In the genomic region with DNA sequence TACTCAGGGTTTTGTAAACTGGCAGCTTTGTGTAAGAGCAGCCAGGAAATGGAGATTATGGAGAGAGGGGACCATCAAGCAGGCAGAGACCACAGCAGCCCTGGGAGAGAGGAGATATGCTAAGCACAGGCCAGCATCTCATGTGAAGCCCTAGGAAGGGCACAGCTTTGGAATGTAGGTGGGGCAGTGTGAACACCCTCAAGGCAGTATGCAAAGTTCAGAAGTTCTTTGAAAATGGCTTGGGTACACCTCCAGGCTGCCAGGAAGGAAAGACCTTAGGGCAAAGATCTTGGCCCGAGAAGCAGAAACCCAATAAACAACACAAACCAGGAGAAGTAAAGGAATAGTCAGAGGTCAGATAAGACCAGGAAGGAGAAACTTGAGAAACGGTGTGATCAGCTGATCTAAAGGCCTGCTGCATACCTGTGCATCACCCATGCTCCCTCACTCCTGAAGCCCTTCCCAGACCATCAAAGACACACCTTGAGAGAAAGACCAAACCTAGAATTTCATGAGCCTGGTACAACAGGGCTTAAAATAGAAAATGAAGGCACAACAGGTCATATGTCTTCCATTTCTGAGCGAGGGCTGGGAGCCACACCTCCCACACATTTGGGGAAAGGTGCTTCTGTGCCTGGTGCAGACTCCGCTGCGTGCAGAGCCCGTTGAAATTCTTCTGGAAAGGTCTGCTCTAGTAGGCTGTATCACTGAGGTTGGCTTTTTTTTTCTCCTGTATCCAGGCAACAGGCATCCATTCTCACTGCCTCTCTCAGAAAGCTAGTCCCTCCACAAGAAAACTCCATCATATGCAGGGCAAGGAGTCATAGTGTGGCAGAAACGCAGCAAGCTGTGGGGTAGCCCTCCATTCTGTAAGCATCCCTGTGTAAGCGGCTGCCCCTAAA, we compare ENCODE assay signal across 16 mouse cellular contexts. TPM values are rescaled to one million over a fixed set of nuclear protein-coding genes. Genes with fewer than 3 reads are reported as not detected.
DNase-seq lines count a peak whose midpoint lies in the region; ATAC-seq and TF ChIP-seq lines count a peak whose summit lies in the region.
"Had no signal": no experiment of that assay in that cellular context is flagged by ENCODE, and none has a peak within 500 bp of the region (broad histone marks: within the 10 kb centered on the region; RNA-seq: fewer than 3 reads in every experiment).

No protein-coding gene starts in this region.

- 72% methylated on average over 8 of the region's 8 CpGs for WGBS in liver, embryonic 11.5 days
- WGBS in liver, embryonic 12.5 days (ENCODE audit: insufficient replicate concordance): 72% methylated on average over 8 of the region's 8 CpGs

- H3K27ac ChIP-seq in gastrocnemius, adult 2 months: peak overlapping the region; percentile 46; the same call in 1 of the 2 replicates
- no peak overlapping the region for H3K27ac ChIP-seq in liver, embryonic 11.5 days (ENCODE audit: low read depth, low read length)
- no peak overlapping the region for H3K27ac ChIP-seq in liver, embryonic 12.5 days
- H3K27ac ChIP-seq: embryonic facial prominence, embryonic 12.5 days; midbrain, embryonic 12.5 days; neural tube, embryonic 15.5 days had no signal

- intact Hi-C loops in gastrocnemius, adult 2 months (cut with DNase I): no loop called here
- intact Hi-C loops in left cerebral cortex, postnatal 25 days (cut with DNase I): loop anchor here (10.0 kb wide), 1 partner anchor 175 kb away; no protein-coding TSS in a partner anchor

- no peak for DNase-seq in gastrocnemius, adult 2 months
- no peak for DNase-seq in gastrocnemius, postnatal 10 days
- DNase-seq in liver, embryonic 11.5 days (ENCODE audit: low spot score): peak; percentile 27
- peak; percentile 69 for DNase-seq in R1 (ENCODE audit: low read depth, low spot score)
- peak; percentile 43 to 62 for DNase-seq in left cerebral cortex, postnatal 25 days (ENCODE audit: low spot score in 2 of 2)
- DNase-seq: adrenal gland, postnatal 14 days; cerebellum, adult 11-12 months; thymus, postnatal 36 days had no signal

- H3K36me3 ChIP-seq in liver, embryonic 11.5 days (ENCODE audit: control insufficient read depth, insufficient read depth, low read length): peaks cover 16% of the 10 kb centered on the region
- H3K36me3 ChIP-seq in liver, embryonic 12.5 days: peaks cover 46% of the 10 kb centered on the region

- H3K4me3 ChIP-seq in gastrocnemius, adult 2 months: no peak overlapping the region
- H3K4me3 ChIP-seq in liver, embryonic 11.5 days (ENCODE audit: low read depth, low read length): no peak overlapping the region
- H3K4me3 ChIP-seq in liver, embryonic 12.5 days: no peak overlapping the region
- H3K4me3 ChIP-seq: embryonic facial prominence, embryonic 12.5 days; midbrain, embryonic 12.5 days; neural tube, embryonic 15.5 days had no signal

- no peak for TF ChIP-seq CTCF in gastrocnemius, adult 2 months (IDR thresholded peaks at IDR 0.05)

- no peak for ATAC-seq in liver, embryonic 11.5 days (replicated peaks; ENCODE audit: low FRiP score)
- no peak for ATAC-seq in liver, embryonic 12.5 days
- no peak for ATAC-seq in megakaryocyte-erythroid progenitor cell, adult 5-6 weeks (replicated peaks; ENCODE audit: low FRiP score, low TSS enrichment, poor library complexity, severe bottlenecking)
- no peak for ATAC-seq in erythroblast, adult 5-6 weeks (replicated peaks; ENCODE audit: low FRiP score, poor library complexity, severe bottlenecking)
- ATAC-seq: forebrain, embryonic 16.5 days had no signal

- H3K9ac ChIP-seq in liver, embryonic 11.5 days (ENCODE audit: low read depth, low read length): no peak overlapping the region
- no peak overlapping the region for H3K9ac ChIP-seq in liver, embryonic 12.5 days
- H3K9ac ChIP-seq: embryonic facial prominence, embryonic 12.5 days; midbrain, embryonic 12.5 days; neural tube, embryonic 15.5 days had no signal

- H3K9me3 ChIP-seq in liver, embryonic 11.5 days (ENCODE audit: control insufficient read depth, low read length): no peaks in the 10 kb centered on the region
- H3K9me3 ChIP-seq in liver, embryonic 12.5 days (replicated peaks): no peaks in the 10 kb centered on the region
- H3K9me3 ChIP-seq: embryonic facial prominence, embryonic 12.5 days; midbrain, embryonic 12.5 days; neural tube, embryonic 15.5 days had no signal

- H3K27me3 ChIP-seq in liver, embryonic 11.5 days (replicated peaks; ENCODE audit: control insufficient read depth, insufficient read depth, low read length): no peaks in the 10 kb centered on the region
- no peaks in the 10 kb centered on the region for H3K27me3 ChIP-seq in liver, embryonic 12.5 days (replicated peaks)
- H3K27me3 ChIP-seq: embryonic facial prominence, embryonic 12.5 days; midbrain, embryonic 12.5 days; neural tube, embryonic 15.5 days had no signal

- 0 out of 2 replicates have a peak, but pooled peaks cover 3% of the 10 kb centered on the region for H3K4me1 ChIP-seq in liver, embryonic 11.5 days (replicated peaks; ENCODE audit: control insufficient read depth, insufficient read depth, low read length)
- peaks cover 12% of the 10 kb centered on the region for H3K4me1 ChIP-seq in liver, embryonic 12.5 days
- H3K4me1 ChIP-seq: embryonic facial prominence, embryonic 12.5 days; midbrain, embryonic 12.5 days; neural tube, embryonic 15.5 days had no signal

- H3K4me2 ChIP-seq in liver, embryonic 11.5 days: no peak overlapping the region
- H3K4me2 ChIP-seq in liver, embryonic 12.5 days: no peak overlapping the region
- H3K4me2 ChIP-seq: embryonic facial prominence, embryonic 12.5 days; midbrain, embryonic 12.5 days; neural tube, embryonic 15.5 days had no signal

RNA-seq across cellular contexts. Expression of a gene that starts 28.6 kb away (rescaled TPM):
- total RNA-seq in gastrocnemius, adult 2 months (2021): 10 to 100 TPM in 1 of 2 experiments, 1 to 10 TPM in 1; 6.9 to 11.2 TPM
- 1 to 10 TPM; 5.9 to 6.5 TPM for total RNA-seq in gastrocnemius, postnatal 10 days (2021)
- 10.5 and 11.6 TPM in 2 replicates for polyA plus RNA-seq in liver, embryonic 11.5 days (2014; fragmentation: Nextera tagmentation; extraction: Ambion mirVana)
- polyA plus RNA-seq in liver, embryonic 12.5 days (2016; fragmentation: Nextera tagmentation; extraction: Ambion mirVana): 8.2 and 9.6 TPM in 2 replicates
- total RNA-seq in left cerebral cortex, postnatal 25 days (2021): 10 to 100 TPM; 13.7 to 15.8 TPM
- total RNA-seq in megakaryocyte-erythroid progenitor cell, adult 5-6 weeks (2014; fragmentation: Nextera tagmentation): 13.5 and 21.5 TPM in 2 replicates
- 17.7 and 33.8 TPM in 2 replicates for total RNA-seq in megakaryocyte-erythroid progenitor cell, adult 5-6 weeks (2017)
- total RNA-seq in erythroblast, adult 5-6 weeks (2015; ENCODE audit: low replicate concordance): 19.4 and 22.3 TPM in 2 replicates
- 40.6 and 47.5 TPM in 2 replicates for total RNA-seq in erythroblast, adult 5-6 weeks (2017; ENCODE audit: low replicate concordance)

RNA-seq across cellular contexts. Expression of a gene that starts 32.9 kb away (rescaled TPM):
- 100 to 1,000 TPM; 311 to 349 TPM for total RNA-seq in gastrocnemius, adult 2 months (2021)
- total RNA-seq in gastrocnemius, postnatal 10 days (2021): 100 to 1,000 TPM; 195 to 220 TPM
- polyA plus RNA-seq in liver, embryonic 11.5 days (2014; fragmentation: Nextera tagmentation; extraction: Ambion mirVana): 0.19 and 0.21 TPM in 2 replicates
- polyA plus RNA-seq in liver, embryonic 12.5 days (2016; fragmentation: Nextera tagmentation; extraction: Ambion mirVana): 0.05 and 0.06 TPM in 2 replicates
- total RNA-seq in left cerebral cortex, postnatal 25 days (2021): under 1 TPM in 1 of 2 experiments, not detected in 1; 0.16 TPM
- total RNA-seq in megakaryocyte-erythroid progenitor cell, adult 5-6 weeks (2014; fragmentation: Nextera tagmentation): not detected in 2 replicates
- 0.19 TPM in 1 of 2 replicates, not detected in the other for total RNA-seq in megakaryocyte-erythroid progenitor cell, adult 5-6 weeks (2017)
- total RNA-seq in erythroblast, adult 5-6 weeks (2015; ENCODE audit: low replicate concordance): 0.84 TPM in 1 of 2 replicates, not detected in the other
- total RNA-seq in erythroblast, adult 5-6 weeks (2017; ENCODE audit: low replicate concordance): 0.28 and 0.34 TPM in 2 replicates
- polyA plus RNA-seq: C2C12 had no signal

Comparison
In these comparisons a context has a peak if more than half of its experiments do, and no peak if none do; other contexts are left out.
1. DNase-seq: peak in liver, embryonic 11.5 days (single experiment), R1 (single experiment) and left cerebral cortex, postnatal 25 days (2 of 2); none in gastrocnemius, adult 2 months (single experiment) and gastrocnemius, postnatal 10 days (single experiment).
2. RNA of a gene that starts 32.9 kb away (total RNA-seq): 311 to 349 TPM in gastrocnemius, adult 2 months and 195 to 220 TPM in gastrocnemius, postnatal 10 days; 0.28 to 0.84 TPM in erythroblast, adult 5-6 weeks, 0.16 TPM in left cerebral cortex, postnatal 25 days and 0.19 TPM in megakaryocyte-erythroid progenitor cell, adult 5-6 weeks; every median in the first group is over 100 times any median in the second.